Mouse (Mus musculus): ENCODE data around the gene 1700011L22Rik. TPM values are rescaled to one million over a fixed set of nuclear protein-coding genes. Genes with fewer than 3 reads are reported as not detected.
A peak's percentile ranks its signal among the peaks of the same experiment; 100 is the strongest.

The 1700011L22Rik gene
- polyA plus RNA-seq, 1 experiment: not detected

DNA sequence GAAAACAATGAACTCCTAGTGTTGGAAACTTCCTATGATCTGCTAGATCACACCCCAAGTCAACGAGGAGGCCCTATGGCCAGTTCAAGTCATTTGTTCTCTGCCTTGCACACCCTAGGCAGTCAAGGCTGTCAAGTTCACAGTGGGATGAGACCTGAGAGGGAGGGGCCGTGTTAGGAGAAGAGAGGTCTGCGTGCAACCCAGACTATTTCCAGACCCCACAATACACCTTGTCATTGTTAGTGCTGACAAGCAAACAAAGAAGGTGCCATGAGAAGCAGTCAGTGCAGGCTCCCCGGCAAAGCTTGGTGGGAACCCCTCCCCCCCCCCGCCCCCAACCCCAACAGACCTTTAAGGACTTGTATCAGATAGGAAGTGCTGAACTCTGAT lies 25.6 kb downstream of the 1700011L22Rik start:
- TF ChIP-seq POLR2A (IDR thresholded peaks at IDR 0.05; ENCODE audit: borderline replicate concordance, extremely low read depth, low read depth, low read length) (no peak), CTCF (IDR thresholded peaks at IDR 0.05; ENCODE audit: insufficient read depth, low read length) (no peak)
- no peaks in the 10 kb centered on the region for H3K4me1 ChIP-seq (ENCODE audit: control insufficient read depth, insufficient read depth, low read length)
- no peak for DNase-seq
- H3K4me3 ChIP-seq (replicated peaks; ENCODE audit: extremely low read depth, low read depth, low read length): no peak overlapping the region
- WGBS: 64% methylated on average over 5 of the region's 5 CpGs

DNA sequence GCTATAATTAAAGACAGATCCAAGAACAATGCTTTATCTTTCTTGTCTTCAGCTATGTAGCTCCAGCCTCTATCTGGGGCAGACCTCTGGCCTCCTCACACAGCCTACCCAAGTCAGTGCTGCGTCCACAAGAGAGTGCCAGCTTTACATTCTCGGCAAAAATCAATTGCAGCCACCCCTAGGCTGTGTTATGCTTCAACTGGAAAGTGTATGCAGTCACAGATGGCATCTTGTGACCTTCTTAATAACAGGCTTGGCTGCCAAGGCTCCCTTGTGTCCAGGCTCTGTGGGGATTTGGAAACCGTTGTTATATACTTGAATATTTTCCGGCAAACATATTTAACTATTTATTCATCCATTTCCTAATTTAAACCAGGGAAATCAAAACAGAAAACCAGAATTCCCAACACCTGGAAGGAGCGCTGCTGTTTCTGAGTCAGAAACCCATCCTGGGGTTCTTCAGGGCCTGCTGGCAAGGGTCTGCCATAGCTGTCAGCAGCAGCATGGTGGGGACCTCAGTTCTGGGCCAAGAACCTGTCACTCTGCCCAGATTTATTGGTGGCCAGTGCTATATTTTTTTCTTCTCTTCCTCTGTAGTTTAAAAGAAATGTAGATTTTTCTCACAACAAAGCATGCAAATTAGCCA lies 26.1 kb downstream of the 1700011L22Rik start:
- Histone ChIP-seq H3K4me3 (replicated peaks; ENCODE audit: extremely low read depth, low read depth, low read length) (no peak overlapping the region), H3K4me1 (ENCODE audit: control insufficient read depth, insufficient read depth, low read length) (no peaks in the 10 kb centered on the region)
- no peak for DNase-seq
- TF ChIP-seq CTCF (IDR thresholded peaks at IDR 0.05; ENCODE audit: insufficient read depth, low read length): no peak
- TF ChIP-seq POLR2A (IDR thresholded peaks at IDR 0.05; ENCODE audit: borderline replicate concordance, extremely low read depth, low read depth, low read length): no peak
- WGBS: 60% methylated on average over 5 of the region's 5 CpGs

DNA sequence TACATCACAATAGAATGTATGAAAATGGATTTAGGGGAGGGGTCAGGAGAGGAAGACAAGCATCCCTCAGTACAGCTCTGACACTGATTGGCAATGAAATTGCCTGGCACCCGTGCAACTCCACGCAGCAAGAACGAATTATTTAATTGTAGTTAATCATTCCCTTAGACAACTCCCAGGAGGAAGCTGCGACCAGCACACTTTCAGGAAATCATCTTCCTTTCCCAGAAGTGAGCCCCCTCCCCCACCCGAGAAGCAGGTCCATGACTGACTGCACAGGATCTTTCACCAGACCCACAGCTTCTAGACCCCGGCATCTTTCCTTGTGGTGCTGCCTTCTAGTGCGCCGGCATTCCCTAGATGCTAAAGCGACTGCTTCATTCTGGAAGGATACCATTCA lies 36.7 kb downstream of the 1700011L22Rik start:
- 60% methylated on average over 9 of the region's 9 CpGs for WGBS
- H3K4me1 ChIP-seq (ENCODE audit: control insufficient read depth, insufficient read depth, low read length): peaks cover 4% of the 10 kb centered on the region
- no peak for TF ChIP-seq POLR2A (IDR thresholded peaks at IDR 0.05; ENCODE audit: borderline replicate concordance, extremely low read depth, low read depth, low read length)
- TF ChIP-seq CTCF (IDR thresholded peaks at IDR 0.05; ENCODE audit: insufficient read depth, low read length): no peak
- DNase-seq: no peak
- H3K4me3 ChIP-seq (replicated peaks; ENCODE audit: extremely low read depth, low read depth, low read length): no peak overlapping the region

DNA sequence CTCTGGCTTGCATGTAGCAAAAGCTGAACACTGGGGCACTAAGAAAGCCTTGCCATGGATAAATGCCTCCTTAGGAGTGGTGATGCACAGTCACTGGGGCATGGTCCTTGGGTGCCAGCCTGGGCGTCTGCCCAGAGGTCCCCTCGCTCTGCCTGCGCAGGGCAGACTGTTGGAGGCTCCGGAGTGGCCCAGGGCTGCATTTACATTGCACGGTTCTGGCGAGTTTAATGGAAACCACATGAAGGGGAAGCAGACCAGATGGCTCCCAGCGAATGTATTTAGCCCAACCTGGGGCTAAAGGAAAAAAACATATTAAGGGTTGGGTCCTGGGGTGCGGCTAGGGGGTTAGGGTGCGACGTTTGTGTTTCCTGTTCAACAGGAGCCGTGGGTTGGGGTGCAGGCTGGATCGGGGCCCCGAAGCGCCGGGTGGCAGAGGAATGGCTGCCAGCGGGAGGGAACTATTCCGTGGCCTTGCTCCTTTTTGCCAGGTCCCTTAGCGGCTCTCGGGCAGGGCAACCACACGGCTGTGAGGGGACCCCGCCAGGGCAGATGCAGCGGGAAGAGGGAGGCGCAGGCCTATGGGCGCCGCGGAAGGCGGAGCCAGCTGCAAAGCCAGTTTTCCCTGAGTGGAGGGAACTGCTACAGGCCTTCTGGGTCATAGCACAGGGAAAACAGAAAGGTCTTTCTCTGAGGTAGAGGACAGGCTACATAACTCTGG lies 38.6 kb downstream of the 1700011L22Rik start:
- no peak for TF ChIP-seq CTCF (IDR thresholded peaks at IDR 0.05; ENCODE audit: insufficient read depth, low read length)
- 0 out of 2 replicates have a peak, but pooled peaks have one; percentile 22 for TF ChIP-seq POLR2A (IDR thresholded peaks at IDR 0.05; ENCODE audit: borderline replicate concordance, extremely low read depth, low read depth, low read length)
- Histone ChIP-seq H3K4me3 (replicated peaks; ENCODE audit: extremely low read depth, low read depth, low read length) (peak overlapping the region; percentile 59), H3K4me1 (ENCODE audit: control insufficient read depth, insufficient read depth, low read length) (peaks cover 4% of the 10 kb centered on the region)
- WGBS: 7% methylated on average over 27 of the region's 27 CpGs
- peak; percentile 18 for DNase-seq

- WGBS: 22% methylated on average over 15 of the region's 15 CpGs
- TF ChIP-seq POLR2A (IDR thresholded peaks at IDR 0.05; ENCODE audit: borderline replicate concordance, extremely low read depth, low read depth, low read length): no peak
- no peak for TF ChIP-seq CTCF (IDR thresholded peaks at IDR 0.05; ENCODE audit: insufficient read depth, low read length)
- Histone ChIP-seq H3K4me1 (ENCODE audit: control insufficient read depth, insufficient read depth, low read length) (peaks cover 4% of the 10 kb centered on the region), H3K4me3 (replicated peaks; ENCODE audit: extremely low read depth, low read depth, low read length) (no peak overlapping the region)
- peak; percentile 10 for DNase-seq
Measured at GRCm38 (mm10) chr8:79208691-79209640, 39.4 kb downstream of the 1700011L22Rik start.

GRCm38 (mm10) chr8:79208181-79208580 lies 40.2 kb downstream of the 1700011L22Rik start:
- no peak overlapping the region for H3K4me3 ChIP-seq (replicated peaks; ENCODE audit: extremely low read depth, low read depth, low read length)
- peaks cover 4% of the 10 kb centered on the region for H3K4me1 ChIP-seq (ENCODE audit: control insufficient read depth, insufficient read depth, low read length)
- TF ChIP-seq POLR2A (IDR thresholded peaks at IDR 0.05; ENCODE audit: borderline replicate concordance, extremely low read depth, low read depth, low read length) (no peak), CTCF (IDR thresholded peaks at IDR 0.05; ENCODE audit: insufficient read depth, low read length) (no peak)
- 71% methylated on average over 3 of the region's 3 CpGs for WGBS
- DNase-seq: no peak

DNA sequence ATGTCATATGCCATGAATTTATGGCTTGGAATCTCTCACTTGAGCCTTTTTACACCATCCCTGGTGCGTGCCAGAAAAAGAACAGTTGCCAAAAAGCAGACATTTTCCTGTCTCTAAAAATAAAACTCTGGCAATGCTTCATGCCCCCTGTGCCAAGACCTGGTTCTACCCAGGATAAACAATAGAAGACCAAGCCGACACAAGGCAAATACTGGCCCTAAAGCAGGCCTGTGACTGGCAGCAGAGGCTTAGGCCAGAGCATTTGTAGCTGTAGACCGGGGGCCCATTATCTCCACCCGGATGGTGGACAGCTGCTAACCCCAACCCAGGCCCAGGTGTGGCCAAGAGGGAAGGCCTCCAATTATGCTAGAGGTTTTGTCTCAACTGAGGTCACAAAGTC lies 41.5 kb downstream of the 1700011L22Rik start:
- WGBS: 25% methylated on average over 4 of the region's 4 CpGs
- DNase-seq: no peak
- no peak for TF ChIP-seq CTCF (IDR thresholded peaks at IDR 0.05; ENCODE audit: insufficient read depth, low read length)
- no peak for TF ChIP-seq POLR2A (IDR thresholded peaks at IDR 0.05; ENCODE audit: borderline replicate concordance, extremely low read depth, low read depth, low read length)

GRCm38 (mm10) chr8:79201446-79202147 lies 46.8 kb downstream of the 1700011L22Rik start:
- Histone ChIP-seq H3K4me1 (ENCODE audit: control insufficient read depth, insufficient read depth, low read length) (no peaks in the 10 kb centered on the region), H3K4me3 (replicated peaks; ENCODE audit: extremely low read depth, low read depth, low read length) (no peak overlapping the region)
- 74% methylated on average over 11 of the region's 11 CpGs for WGBS
- TF ChIP-seq POLR2A (IDR thresholded peaks at IDR 0.05; ENCODE audit: borderline replicate concordance, extremely low read depth, low read depth, low read length) (no peak), CTCF (IDR thresholded peaks at IDR 0.05; ENCODE audit: insufficient read depth, low read length) (no peak)
- no peak for DNase-seq

More for the DNA sequence above, 41.5 kb downstream of the 1700011L22Rik start:
- peaks cover 4% of the 10 kb centered on the region for H3K4me1 ChIP-seq (ENCODE audit: control insufficient read depth, insufficient read depth, low read length)
- H3K4me3 ChIP-seq (replicated peaks; ENCODE audit: extremely low read depth, low read depth, low read length): no peak overlapping the region

GRCm38 (mm10) chr8:79198675-79199074 lies 49.7 kb downstream of the 1700011L22Rik start:
- DNase-seq: no peak
- TF ChIP-seq POLR2A (IDR thresholded peaks at IDR 0.05; ENCODE audit: borderline replicate concordance, extremely low read depth, low read depth, low read length): no peak
- WGBS: 72% methylated on average over 3 of the region's 3 CpGs
- Histone ChIP-seq H3K4me3 (replicated peaks; ENCODE audit: extremely low read depth, low read depth, low read length) (no peak overlapping the region), H3K4me1 (ENCODE audit: control insufficient read depth, insufficient read depth, low read length) (no peaks in the 10 kb centered on the region)

Data from lung, adult 2 months (tissue).